8 mouse cellular contexts compared by ENCODE assay signal in genomic region chr6:125084424-125084823, GRCm38 (mm10). TPM values are rescaled to one million over a fixed set of nuclear protein-coding genes. Genes with fewer than 3 reads are reported as not detected.
DNase-seq lines count a peak whose midpoint lies in the region; ATAC-seq lines count a peak whose summit lies in the region.

No protein-coding gene starts in this region.

- no peak overlapping the region for H3K27ac ChIP-seq in embryonic facial prominence, embryonic 14.5 days (replicated peaks; ENCODE audit: low read depth, low read length)

- peaks cover 11% of the 10 kb centered on the region for H3K4me1 ChIP-seq in embryonic facial prominence, embryonic 14.5 days (ENCODE audit: control insufficient read depth, insufficient read depth, low read length)

- H3K36me3 ChIP-seq in embryonic facial prominence, embryonic 14.5 days (ENCODE audit: control insufficient read depth, insufficient read depth, low read length) = no peaks in the 10 kb centered on the region

- H3K9ac ChIP-seq in embryonic facial prominence, embryonic 14.5 days (ENCODE audit: low read depth, low read length) = no peak overlapping the region

- DNase-seq in right cerebral cortex, adult 18-20 months = peak; percentile 70
- no peak for DNase-seq in right cerebral cortex, postnatal 25 days
- DNase-seq in adipocyte (ENCODE audit: low spot score) = peak; percentile 89
- peak; percentile 88 for DNase-seq in embryonic facial prominence, embryonic 14.5 days (ENCODE audit: low spot score)
- DNase-seq in left cerebral cortex, postnatal 10 days (ENCODE audit: extremely low spot score in 1 of 2, low spot score in 2 of 2) = peak; percentile 61 to 72
- DNase-seq in mesoderm, embryonic 11.5 days (ENCODE audit: low read depth, low spot score) = peak; percentile 84
- DNase-seq in thymus, postnatal 0 days (ENCODE audit: low spot score) = peak; percentile 80

- H3K4me3 ChIP-seq in embryonic facial prominence, embryonic 14.5 days (ENCODE audit: low read depth, low read length) = no peak overlapping the region

- no peak overlapping the region for H3K4me2 ChIP-seq in embryonic facial prominence, embryonic 14.5 days (ENCODE audit: low read depth, low read length)

- 9% methylated on average over 4 of the region's 4 CpGs for WGBS in embryonic facial prominence, embryonic 14.5 days

- H3K9me3 ChIP-seq in embryonic facial prominence, embryonic 14.5 days (ENCODE audit: control insufficient read depth, low read length) = no peaks in the 10 kb centered on the region

- peak; percentile 34 for ATAC-seq in embryonic facial prominence, embryonic 14.5 days (ENCODE audit: low read depth)
- ATAC-seq in hematopoietic stem cell, adult 5-6 weeks (replicated peaks in 1 of 2; ENCODE audit: insufficient read depth in 1 of 2, low FRiP score in 2 of 2, low TSS enrichment in 1 of 2, low read depth in 1 of 2, poor library complexity in 2 of 2, severe bottlenecking in 2 of 2) = peak; percentile 44 to 52; a peak in 3 of 4 replicates

- intact Hi-C loops in left cerebral cortex, postnatal 10 days (cut with DNase I) = loop anchor here (10.0 kb wide), 2 partner anchors 150 to 230 kb away; partner anchors contain the start of genes Mlf2 and P3h3

- no peaks in the 10 kb centered on the region for H3K27me3 ChIP-seq in embryonic facial prominence, embryonic 14.5 days (replicated peaks; ENCODE audit: control insufficient read depth, insufficient read depth, low read length)

RNA-seq across cellular contexts. Expression of gene Chd4, which starts 11.4 kb away (rescaled TPM):
- 70.1 and 73.5 TPM in 2 replicates for polyA plus RNA-seq in embryonic facial prominence, embryonic 14.5 days (2014; fragmentation: Nextera tagmentation; extraction: Ambion mirVana)
- 499 and 599 TPM in 2 replicates for total RNA-seq in hematopoietic stem cell, adult 5-6 weeks (2017)
- total RNA-seq in left cerebral cortex, postnatal 10 days (2021) = 100 to 1,000 TPM; 147 to 157 TPM
- 70.0 and 84.9 TPM in 2 replicates for polyA plus RNA-seq in thymus, postnatal 0 days (2015; fragmentation: Nextera tagmentation; extraction: Ambion mirVana)

RNA-seq across cellular contexts. Expression of gene Lpar5, which starts 16.7 kb away (rescaled TPM):
- polyA plus RNA-seq in embryonic facial prominence, embryonic 14.5 days (2014; fragmentation: Nextera tagmentation; extraction: Ambion mirVana) = 1.1 and 1.4 TPM in 2 replicates
- 8.0 and 8.8 TPM in 2 replicates for total RNA-seq in hematopoietic stem cell, adult 5-6 weeks (2017)
- total RNA-seq in left cerebral cortex, postnatal 10 days (2021) = 1 to 10 TPM in 1 of 2 experiments, under 1 TPM in 1; 0.45 to 1.0 TPM
- polyA plus RNA-seq in thymus, postnatal 0 days (2015; fragmentation: Nextera tagmentation; extraction: Ambion mirVana) = 3.5 and 4.2 TPM in 2 replicates

RNA-seq across cellular contexts. Expression of gene Acrbp, which starts 34.9 kb away (rescaled TPM):
- polyA plus RNA-seq in embryonic facial prominence, embryonic 14.5 days (2014; fragmentation: Nextera tagmentation; extraction: Ambion mirVana) = 8.3 and 9.9 TPM in 2 replicates
- total RNA-seq in hematopoietic stem cell, adult 5-6 weeks (2017) = 7.6 and 7.8 TPM in 2 replicates
- total RNA-seq in left cerebral cortex, postnatal 10 days (2021) = 1 to 10 TPM; 8.0 to 8.7 TPM
- polyA plus RNA-seq in thymus, postnatal 0 days (2015; fragmentation: Nextera tagmentation; extraction: Ambion mirVana) = 9.2 and 10.2 TPM in 2 replicates

RNA-seq across cellular contexts. Expression of gene Ing4, which starts 44.9 kb away (rescaled TPM):
- polyA plus RNA-seq in embryonic facial prominence, embryonic 14.5 days (2014; fragmentation: Nextera tagmentation; extraction: Ambion mirVana) = 99.0 and 112 TPM in 2 replicates
- total RNA-seq in hematopoietic stem cell, adult 5-6 weeks (2017) = 92.9 and 101 TPM in 2 replicates
- total RNA-seq in left cerebral cortex, postnatal 10 days (2021) = 10 to 100 TPM; 56.9 to 59.9 TPM
- 113 and 118 TPM in 2 replicates for polyA plus RNA-seq in thymus, postnatal 0 days (2015; fragmentation: Nextera tagmentation; extraction: Ambion mirVana)

RNA-seq across cellular contexts. Expression of gene Nop2, which starts 47.3 kb away (rescaled TPM):
- polyA plus RNA-seq in embryonic facial prominence, embryonic 14.5 days (2014; fragmentation: Nextera tagmentation; extraction: Ambion mirVana) = 56.4 and 60.4 TPM in 2 replicates
- total RNA-seq in hematopoietic stem cell, adult 5-6 weeks (2017) = 58.8 and 63.4 TPM in 2 replicates
- 10 to 100 TPM; 32.4 to 35.6 TPM for total RNA-seq in left cerebral cortex, postnatal 10 days (2021)
- 53.9 and 60.7 TPM in 2 replicates for polyA plus RNA-seq in thymus, postnatal 0 days (2015; fragmentation: Nextera tagmentation; extraction: Ambion mirVana)
